Mouse (Mus musculus) mouse embryonic stem cell (cell line): ENCODE measurements around the gene Lgi4.

Experiments
- in situ Hi-C, 2 experiments: fragments of 300-500 bp; cut with MboI; formaldehyde crosslinking; loops; 1 replicate in 1 of 2; 3 replicates in 1 of 2; pipeline ENCODE4 v1.14.3; 2019 to 2020; ENCODE audit warnings: low sequenced_read_pairs in 2 of 2, low pct_unique_long_range_greater_than_20kb in 1 of 2, mixed read lengths in 1 of 2; ENCODE audit not compliant: unreplicated experiment in 1 of 2

Lgi4 gene

GRCm38 (mm10) chr7:31069491-31069890, 10.3 kb downstream of the Lgi4 start:
- in situ Hi-C loops, result no loop called here

- in situ Hi-C loops, result no loop called here
Observed at GRCm38 (mm10) chr7:31070324-31070723, 11.2 kb downstream of the Lgi4 start.

GRCm38 (mm10) chr7:31072326-31072725, 13.2 kb downstream of the Lgi4 start:
- in situ Hi-C loops, result no loop called here

GRCm38 (mm10) chr7:31073546-31073945, 14.4 kb downstream of the Lgi4 start:
- in situ Hi-C loops, result no loop called here

GRCm38 (mm10) chr7:31074061-31074712, 15.0 kb downstream of the Lgi4 start:
- in situ Hi-C loops, result no loop called here

GRCm38 (mm10) chr7:31074713-31075069, 15.5 kb downstream of the Lgi4 start:
- in situ Hi-C loops, result no loop called here

GRCm38 (mm10) chr7:31076492-31076891, 17.4 kb downstream of the Lgi4 start, which contains the start of gene Fxyd3:
Fxyd3 (minus strand) TSS chr7:31076704.
- in situ Hi-C loops, result no loop called here

- in situ Hi-C loops, result no loop called here
Observed at GRCm38 (mm10) chr7:31077470-31077869, 18.3 kb downstream of the Lgi4 start.

GRCm38 (mm10) chr7:31077885-31078445, 18.8 kb downstream of the Lgi4 start:
- in situ Hi-C loops, result no loop called here

- in situ Hi-C loops, result no loop called here
Observed at GRCm38 (mm10) chr7:31079670-31080069, 20.5 kb downstream of the Lgi4 start.

GRCm38 (mm10) chr7:31080611-31081010, 21.5 kb downstream of the Lgi4 start:
- in situ Hi-C loops, result no loop called here

- in situ Hi-C loops, result no loop called here
Observed at GRCm38 (mm10) chr7:31081106-31081505, 22.0 kb downstream of the Lgi4 start.

GRCm38 (mm10) chr7:31082106-31082505, 23.0 kb downstream of the Lgi4 start:
- in situ Hi-C loops, result no loop called here

GRCm38 (mm10) chr7:31082831-31083588, 23.9 kb downstream of the Lgi4 start:
- in situ Hi-C loops, result no loop called here

GRCm38 (mm10) chr7:31084140-31084539, 25.0 kb downstream of the Lgi4 start:
- in situ Hi-C loops, result no loop called here

GRCm38 (mm10) chr7:31085171-31085570, 26.0 kb downstream of the Lgi4 start:
- in situ Hi-C loops, result no loop called here

- in situ Hi-C loops, result no loop called here
Observed at GRCm38 (mm10) chr7:31086175-31086755, 27.1 kb downstream of the Lgi4 start.

- in situ Hi-C loops, result no loop called here
Observed at GRCm38 (mm10) chr7:31087262-31087661, 28.1 kb downstream of the Lgi4 start.

GRCm38 (mm10) chr7:31088206-31088605, 29.1 kb downstream of the Lgi4 start:
- in situ Hi-C loops, result no loop called here
